Mouse (Mus musculus) left cerebral cortex, postnatal 36 days (tissue): ENCODE data around the gene Cdx2. TPM values are rescaled to one million over a fixed set of nuclear protein-coding genes. Genes with fewer than 3 reads are reported as not detected.
A peak's percentile ranks its signal among the peaks of the same experiment; 100 is the strongest.

Experiments used
- DNase-seq, 2 experiments: peaks; one replicate each; pipeline ENCODE4 v3.0.0; 2021 to 2022; ENCODE audit warnings: low spot score in 2 of 2, mixed read lengths in 1 of 2
- intact Hi-C: fragments of 180-260 bp; cut with DNase I; formaldehyde crosslinking; loops from one replicate; pipeline ENCODE4 v1.15.1; 2025
- total RNA-seq, 2 experiments: library from RNA; stranded (reverse); gene quantifications; 2 replicates each; pipeline ENCODE4 v1.2.3; 2021

Cdx2 gene
- total RNA-seq = not detected

GRCm38 (mm10) chr5:147306638-147307397 lies at the start of gene Cdx2:
Gene Cdx2 (minus strand): TSS chr5:147307270.
- intact Hi-C loops = loop anchor here (5.0 to 10.0 kb wide), 3 partner anchors 35 to 418 kb away; partner anchors contain the start of genes Flt1 and Gsx1

DNA sequence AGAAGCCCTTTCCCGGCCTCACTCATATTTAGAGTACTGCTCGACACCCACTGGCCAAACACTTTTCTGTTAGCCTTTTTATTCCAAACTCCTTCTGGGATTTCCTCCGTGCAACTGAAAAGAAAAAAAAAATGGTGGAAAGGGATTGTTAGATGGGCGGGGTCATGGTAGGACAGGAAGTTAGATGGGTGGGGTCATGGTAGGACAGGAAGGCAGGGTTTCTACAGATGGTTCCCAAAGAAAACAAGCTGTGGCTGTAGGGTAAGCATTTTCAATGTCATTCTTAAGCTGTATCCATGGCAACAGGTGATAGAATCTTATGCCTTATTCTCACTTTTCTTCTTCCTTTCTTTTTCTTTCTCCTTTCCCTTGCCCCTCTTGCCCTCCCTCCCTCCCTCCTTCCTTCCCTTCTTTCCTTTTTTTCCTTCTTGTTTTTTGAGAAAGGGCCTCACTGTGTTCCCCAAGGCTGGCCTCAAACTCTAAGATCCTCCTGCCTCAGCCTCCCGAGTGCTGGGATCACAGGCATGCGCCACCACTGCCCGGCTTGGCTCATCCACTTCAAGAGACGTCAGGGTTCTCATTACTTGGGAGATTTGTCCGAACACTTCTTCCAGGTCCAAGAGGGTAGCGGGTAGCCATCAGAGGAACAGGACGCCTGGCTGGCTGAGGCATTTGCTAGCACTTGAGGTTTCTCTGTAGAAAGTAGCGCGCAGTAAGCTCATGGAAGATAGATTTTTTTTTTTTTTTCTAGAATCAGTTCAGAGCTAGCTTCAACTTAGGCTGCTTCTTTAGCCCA lies 49.4 kb upstream of the Cdx2 start:
- intact Hi-C loops = no loop called here
- no peak for DNase-seq

More at GRCm38 (mm10) chr5:147306638-147307397, at the start of gene Cdx2:
- no peak for DNase-seq

GRCm38 (mm10) chr5:147355788-147356187 lies 48.7 kb upstream of the Cdx2 start:
- DNase-seq = no peak
- intact Hi-C loops = no loop called here

DNA sequence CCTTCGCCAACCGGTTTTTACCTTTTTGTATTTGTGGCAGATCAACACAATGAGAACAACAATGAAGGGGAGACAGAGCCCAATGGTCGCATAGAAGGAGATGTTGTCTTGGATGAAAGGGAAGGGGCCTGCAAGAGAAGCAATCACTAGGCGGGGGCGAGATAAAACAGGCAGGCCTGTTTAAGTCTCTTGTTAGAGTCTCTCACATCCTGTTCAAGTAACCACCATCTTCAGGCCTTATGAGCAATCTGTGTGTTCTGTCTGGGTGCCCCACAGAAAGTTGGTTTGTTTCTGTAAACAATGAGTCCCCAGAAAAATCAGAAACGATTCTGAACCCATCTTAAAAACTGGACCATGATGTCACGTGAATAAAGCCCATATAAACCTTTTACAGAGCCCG lies 47.9 kb upstream of the Cdx2 start:
- intact Hi-C loops = no loop called here
- no peak for DNase-seq

DNA sequence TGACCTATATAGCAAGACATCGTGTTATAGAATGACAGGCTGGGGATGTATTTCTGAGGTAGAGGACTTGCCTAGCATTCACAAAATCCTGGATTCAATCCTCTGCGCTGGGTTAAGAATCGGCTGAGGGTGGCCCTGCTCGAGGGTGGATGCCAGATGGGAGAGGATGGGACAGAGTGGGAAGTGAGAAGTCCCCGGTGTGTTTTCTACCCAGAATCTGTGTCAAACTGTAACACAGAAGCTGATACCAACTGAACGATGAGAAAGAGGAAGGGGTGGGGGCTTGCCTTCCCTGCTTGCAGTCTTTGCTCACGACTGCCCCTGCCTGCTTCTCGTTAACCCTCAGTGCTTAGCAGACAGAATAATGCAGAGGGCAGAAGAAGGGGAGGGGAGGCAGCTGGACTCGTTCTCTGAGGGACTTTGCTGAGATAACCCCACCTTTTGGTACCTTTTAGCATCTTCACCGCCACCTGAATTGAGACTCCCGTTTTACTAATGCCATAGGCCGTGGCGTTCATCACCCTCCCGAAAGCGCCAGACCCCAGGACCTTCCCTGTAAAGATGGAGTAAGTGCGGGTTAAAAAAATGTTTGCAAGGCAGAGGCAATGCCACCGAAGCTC lies 47.2 kb upstream of the Cdx2 start:
- DNase-seq = peak; percentile 50 to 67
- intact Hi-C loops = no loop called here

- intact Hi-C loops = no loop called here
Observed at GRCm38 (mm10) chr5:147351931-147352330, 44.9 kb upstream of the Cdx2 start.

GRCm38 (mm10) chr5:147345981-147346380 lies 38.9 kb upstream of the Cdx2 start:
- DNase-seq = no peak

More at GRCm38 (mm10) chr5:147351931-147352330, 44.9 kb upstream of the Cdx2 start:
- no peak for DNase-seq

DNA sequence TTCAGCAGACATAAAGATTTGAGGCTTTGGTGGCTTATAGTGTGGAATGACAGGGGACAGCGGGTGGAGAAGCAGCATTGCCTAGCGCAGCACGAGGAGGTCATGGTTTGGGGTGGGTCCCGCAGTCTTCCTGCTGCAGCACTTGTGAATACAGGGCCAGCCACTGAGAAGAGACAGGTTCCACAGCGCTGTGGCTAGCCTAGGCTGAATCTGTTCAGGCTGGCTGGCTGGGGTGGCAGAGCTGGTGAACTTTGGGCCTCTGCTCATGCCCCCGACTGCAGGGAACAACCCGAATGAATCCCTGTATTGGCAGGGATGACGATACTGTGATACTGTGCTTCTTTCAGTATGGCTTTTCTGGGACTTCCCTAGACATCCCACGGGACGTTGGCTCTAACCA lies 36.8 kb upstream of the Cdx2 start:
- intact Hi-C loops = no loop called here
- no peak for DNase-seq

More at GRCm38 (mm10) chr5:147345981-147346380, 38.9 kb upstream of the Cdx2 start:
- intact Hi-C loops = no loop called here

DNA sequence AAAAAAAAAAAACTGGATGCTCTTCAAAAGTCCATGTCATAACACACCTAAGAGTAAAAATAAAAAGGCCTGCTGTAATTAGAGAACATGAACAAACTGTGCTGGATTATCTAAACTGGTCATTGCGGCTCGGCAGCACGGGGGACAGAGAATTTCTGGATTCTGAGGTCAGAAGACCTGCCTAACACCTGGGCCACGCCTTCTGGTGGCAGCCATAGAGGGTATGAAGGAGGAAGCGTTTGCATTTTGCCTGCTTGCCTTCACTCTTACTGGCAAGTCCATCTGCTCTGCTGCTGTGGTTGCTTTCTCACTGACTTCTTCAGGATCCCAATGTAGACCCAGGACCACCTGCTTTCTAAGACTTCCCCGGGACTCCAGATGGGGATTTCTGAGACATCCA lies 35.8 kb upstream of the Cdx2 start:
- intact Hi-C loops = no loop called here

GRCm38 (mm10) chr5:147340741-147341414 lies 33.8 kb upstream of the Cdx2 start:
- DNase-seq = no peak
- intact Hi-C loops = no loop called here

More for the DNA sequence above, 35.8 kb upstream of the Cdx2 start:
- DNase-seq = no peak

- DNase-seq = no peak
- intact Hi-C loops = no loop called here
Observed at GRCm38 (mm10) chr5:147339560-147339959, 32.5 kb upstream of the Cdx2 start.

DNA sequence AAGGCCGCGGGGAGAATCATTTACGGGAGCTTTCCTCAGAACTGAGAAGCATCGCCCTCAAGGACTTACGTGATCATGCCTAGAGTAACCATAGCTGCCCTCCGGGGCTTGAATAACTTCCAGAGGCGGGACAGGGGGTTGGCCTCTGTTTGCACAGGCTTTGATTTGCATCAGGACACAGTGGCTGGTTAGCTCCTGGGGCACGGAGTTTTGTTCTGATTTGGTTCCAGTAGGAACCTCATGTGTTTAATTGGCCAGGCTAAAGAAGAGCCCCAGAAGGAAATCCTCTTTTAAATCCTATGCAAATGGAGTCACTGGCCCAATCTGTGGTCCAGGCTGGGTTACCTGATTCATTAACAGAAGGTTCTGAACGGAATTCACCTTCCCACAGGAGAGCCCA lies 31.9 kb upstream of the Cdx2 start:
- intact Hi-C loops = no loop called here
- no peak for DNase-seq

- no peak for DNase-seq
- intact Hi-C loops = no loop called here
Observed at GRCm38 (mm10) chr5:147332711-147333110, 25.6 kb upstream of the Cdx2 start.

DNA sequence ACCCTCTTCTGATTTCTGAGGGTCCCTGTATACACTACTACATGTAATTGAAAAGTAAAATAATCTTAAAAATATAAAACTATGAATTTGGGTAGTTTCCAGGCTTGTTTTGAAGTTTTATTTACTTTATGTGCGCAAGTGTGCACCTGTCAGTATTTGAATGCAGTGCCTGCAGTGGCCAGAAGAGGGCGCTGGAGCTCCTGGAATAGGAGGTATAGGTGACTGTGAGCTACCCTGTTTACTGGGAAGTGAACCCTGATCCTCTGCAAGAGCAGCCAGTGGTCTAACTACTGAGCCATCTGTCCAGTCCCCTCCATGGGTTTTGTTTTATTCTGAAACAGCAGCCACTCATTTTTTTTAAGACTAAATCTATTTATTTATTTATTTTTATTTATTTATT lies 24.5 kb upstream of the Cdx2 start:
- DNase-seq = peak in 1 of 2 experiments; percentile 21
- intact Hi-C loops = no loop called here

- intact Hi-C loops = no loop called here
- DNase-seq = no peak
Observed at GRCm38 (mm10) chr5:147329946-147330345, 22.9 kb upstream of the Cdx2 start.

DNA sequence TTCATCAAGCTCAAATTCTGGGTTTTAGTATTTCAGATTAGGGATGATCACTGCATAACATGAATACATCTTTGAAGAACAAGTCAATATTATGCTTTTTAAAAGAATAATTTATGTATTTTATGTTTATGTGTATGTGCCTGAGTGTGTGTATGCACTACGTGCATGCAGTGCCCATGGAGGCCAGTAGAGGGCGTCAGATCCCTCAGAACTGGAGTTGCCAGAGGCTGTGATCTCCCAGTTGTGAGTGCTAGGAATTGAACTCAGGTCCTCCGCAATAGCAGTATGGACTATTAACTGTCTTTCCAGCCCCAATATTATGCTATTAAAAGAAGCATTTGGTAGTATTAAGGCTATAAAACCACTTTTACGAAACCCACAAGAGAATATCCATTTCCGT lies 20.6 kb upstream of the Cdx2 start:
- DNase-seq = no peak
- intact Hi-C loops = no loop called here

GRCm38 (mm10) chr5:147325931-147326330 lies 18.9 kb upstream of the Cdx2 start:
- intact Hi-C loops = no loop called here
- no peak for DNase-seq

GRCm38 (mm10) chr5:147323237-147323917 lies 16.3 kb upstream of the Cdx2 start:
- intact Hi-C loops = no loop called here
- no peak for DNase-seq

- intact Hi-C loops = no loop called here
Observed at GRCm38 (mm10) chr5:147322183-147322582, 15.1 kb upstream of the Cdx2 start, which contains the start of gene Urad. Gene Urad (minus strand): TSS chr5:147322440.

More at GRCm38 (mm10) chr5:147322183-147322582, 15.1 kb upstream of the Cdx2 start, which contains the start of gene Urad:
- DNase-seq = no peak
